Comparison of ENCODE assay signal across 8 mouse cellular contexts in the genomic region with DNA sequence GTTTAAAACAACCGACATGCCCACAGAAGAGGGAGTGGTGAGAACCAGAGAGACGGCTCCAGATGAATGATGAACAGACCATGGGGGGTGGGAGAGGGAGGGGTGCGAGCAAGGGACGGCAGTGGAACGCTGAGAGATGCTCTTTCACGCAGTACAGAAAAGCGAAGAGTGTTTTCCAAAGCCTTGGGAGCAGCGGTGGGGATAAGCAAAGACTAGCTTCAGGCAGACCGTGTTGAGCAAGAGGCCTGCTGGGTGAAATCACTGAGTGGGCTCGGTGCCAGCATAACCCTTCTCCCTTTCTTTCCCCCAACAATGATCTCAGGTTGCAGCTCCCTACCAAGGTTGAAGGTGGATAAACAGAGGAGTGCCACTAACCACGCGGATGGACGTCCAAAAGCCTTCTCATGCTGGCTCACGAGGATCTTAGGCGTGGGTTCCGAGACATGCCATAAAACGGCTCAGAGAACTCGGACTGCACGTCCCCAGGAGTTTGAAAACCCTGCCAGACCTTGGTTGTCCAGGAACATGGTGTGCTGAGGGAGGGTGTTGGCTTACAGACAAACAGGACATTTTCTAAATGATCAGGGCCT.
DNase-seq lines count a peak whose midpoint lies in the region; ATAC-seq and TF ChIP-seq lines count a peak whose summit lies in the region.

No protein-coding gene starts in this region.

- TF ChIP-seq CTCF in hindbrain, postnatal 0 days (IDR thresholded peaks at IDR 0.05; ENCODE audit: low read depth) = no peak
- TF ChIP-seq CTCF in lung, postnatal 0 days (IDR thresholded peaks at IDR 0.05) = no peak

- H3K9me3 ChIP-seq in hindbrain, postnatal 0 days (ENCODE audit: low read length) = no peaks in the 10 kb centered on the region
- no peaks in the 10 kb centered on the region for H3K9me3 ChIP-seq in hindbrain, embryonic 12.5 days (replicated peaks)
- H3K9me3 ChIP-seq in lung, postnatal 0 days (ENCODE audit: low read length) = no peaks in the 10 kb centered on the region

- H3K4me2 ChIP-seq in hindbrain, postnatal 0 days (ENCODE audit: low read depth, low read length) = 0 out of 2 replicates have a peak overlapping the region, but pooled peaks have one; percentile 4
- no peak overlapping the region for H3K4me2 ChIP-seq in hindbrain, embryonic 12.5 days (replicated peaks)
- no peak overlapping the region; the same call in 1 of the 2 replicates for H3K4me2 ChIP-seq in lung, postnatal 0 days (replicated peaks; ENCODE audit: low read depth, low read length)

- peak; percentile 55 for DNase-seq in hindbrain, postnatal 0 days (ENCODE audit: low spot score)
- DNase-seq in lung, postnatal 0 days (ENCODE audit: low spot score) = peak; percentile 88
- no peak for DNase-seq in layer of hippocampus, adult 18-20 months (ENCODE audit: low spot score in 2 of 2)
- DNase-seq in layer of hippocampus, adult 9-10 months (ENCODE audit: low spot score) = no peak
- DNase-seq in B cell, adult 2 months = no peak

- peak; percentile 35; the same call in 1 of the 2 replicates for ATAC-seq in hindbrain, postnatal 0 days
- no peak for ATAC-seq in hindbrain, embryonic 12.5 days (ENCODE audit: low FRiP score)
- ATAC-seq in hematopoietic stem cell, adult 5-6 weeks (replicated peaks in 1 of 2; ENCODE audit: insufficient read depth in 1 of 2, low FRiP score in 2 of 2, low TSS enrichment in 1 of 2, low read depth in 1 of 2, poor library complexity in 2 of 2, severe bottlenecking in 2 of 2) = peak; percentile 37 to 56; a peak in 2 of 4 replicates
- ATAC-seq in lung, postnatal 0 days = peak; percentile 87

- peak overlapping the region; percentile 37; the same call in 1 of the 2 replicates for H3K27ac ChIP-seq in hindbrain, postnatal 0 days
- no peak overlapping the region for H3K27ac ChIP-seq in hindbrain, embryonic 12.5 days
- peak overlapping the region; percentile 65; the same call in 1 of the 2 replicates for H3K27ac ChIP-seq in brown adipose tissue, adult 24 weeks (replicated peaks; ENCODE audit: low read depth, low read length)
- H3K27ac ChIP-seq in lung, postnatal 0 days (ENCODE audit: low read length) = no peak overlapping the region

- H3K27me3 ChIP-seq in hindbrain, postnatal 0 days (ENCODE audit: insufficient read depth, low read length) = no peaks in the 10 kb centered on the region
- H3K27me3 ChIP-seq in hindbrain, embryonic 12.5 days = no peaks in the 10 kb centered on the region
- no peaks in the 10 kb centered on the region for H3K27me3 ChIP-seq in lung, postnatal 0 days (replicated peaks; ENCODE audit: insufficient read depth, low read length)

- TF ChIP-seq EP300 in lung, postnatal 0 days (IDR thresholded peaks at IDR 0.05) = peak; percentile 99

- peaks cover 5% of the 10 kb centered on the region; the same call in 1 of the 2 replicates for H3K4me1 ChIP-seq in hindbrain, postnatal 0 days (ENCODE audit: insufficient read depth, low read length)
- peaks cover 3% of the 10 kb centered on the region; the same call in 1 of the 2 replicates for H3K4me1 ChIP-seq in hindbrain, embryonic 12.5 days
- peaks cover 6% of the 10 kb centered on the region; the same call in 1 of the 2 replicates for H3K4me1 ChIP-seq in brown adipose tissue, adult 24 weeks (ENCODE audit: control insufficient read depth, insufficient read depth, insufficient read length, low read length)
- 0 out of 2 replicates have a peak, but pooled peaks cover 2% of the 10 kb centered on the region for H3K4me1 ChIP-seq in lung, postnatal 0 days (ENCODE audit: insufficient read depth, low read depth, low read length)

- 35% methylated on average over 19 of the region's 19 CpGs for WGBS in hindbrain, postnatal 0 days
- WGBS in hindbrain, embryonic 12.5 days = 57% methylated on average over 19 of the region's 19 CpGs
- WGBS in lung, postnatal 0 days = 33% methylated on average over 19 of the region's 19 CpGs

- H3K4me3 ChIP-seq in hindbrain, postnatal 0 days (ENCODE audit: low read length) = no peak overlapping the region
- H3K4me3 ChIP-seq in hindbrain, embryonic 12.5 days = no peak overlapping the region
- no peak overlapping the region for H3K4me3 ChIP-seq in brown adipose tissue, adult 24 weeks (ENCODE audit: insufficient read depth, low read depth, low read length)
- H3K4me3 ChIP-seq in lung, postnatal 0 days (ENCODE audit: low read depth, low read length) = no peak overlapping the region

- H3K36me3 ChIP-seq in hindbrain, postnatal 0 days (ENCODE audit: insufficient read depth, low read length) = no peaks in the 10 kb centered on the region
- no peaks in the 10 kb centered on the region for H3K36me3 ChIP-seq in hindbrain, embryonic 12.5 days
- no peaks in the 10 kb centered on the region for H3K36me3 ChIP-seq in lung, postnatal 0 days (ENCODE audit: insufficient read depth, low read length)

- H3K9ac ChIP-seq in hindbrain, postnatal 0 days (replicated peaks; ENCODE audit: low read length) = no peak overlapping the region
- no peak overlapping the region for H3K9ac ChIP-seq in hindbrain, embryonic 12.5 days
- no peak overlapping the region for H3K9ac ChIP-seq in lung, postnatal 0 days (replicated peaks; ENCODE audit: low read depth)

Comparison
In these comparisons a context has a peak if more than half of its experiments do, and no peak if none do; other contexts are left out.
1. H3K27ac ChIP-seq: peak in hindbrain, postnatal 0 days (single experiment) and brown adipose tissue, adult 24 weeks (single experiment); none in hindbrain, embryonic 12.5 days (single experiment) and lung, postnatal 0 days (single experiment).
2. DNase-seq: peak in hindbrain, postnatal 0 days (single experiment) and lung, postnatal 0 days (single experiment); none in layer of hippocampus, adult 18-20 months (0 of 2), layer of hippocampus, adult 9-10 months (single experiment) and B cell, adult 2 months (0 of 2).